Mouse (Mus musculus) mouse trophoblast stem cell (cell line): ENCODE measurements around the gene Minos1.

Source experiments
- in situ Hi-C, 2 experiments: fragments of 300-500 bp; cut with MseI, MboI; formaldehyde crosslinking; loops; 2 replicates in 1 of 2; 3 replicates in 1 of 2; pipeline ENCODE4 v1.15.1; 2025

Gene Minos1

GRCm38 (mm10) chr4:139130701-139131549 is at the start of gene Minos1:
Gene Minos1 (minus strand): TSS chr4:139131113.
- in situ Hi-C loops, result no loop called here

GRCm38 (mm10) chr4:139179731-139180625 is 49.1 kb upstream of the Minos1 start:
- in situ Hi-C loops, result no loop called here

GRCm38 (mm10) chr4:139179218-139179617 is 48.3 kb upstream of the Minos1 start:
- in situ Hi-C loops, result no loop called here

DNA sequence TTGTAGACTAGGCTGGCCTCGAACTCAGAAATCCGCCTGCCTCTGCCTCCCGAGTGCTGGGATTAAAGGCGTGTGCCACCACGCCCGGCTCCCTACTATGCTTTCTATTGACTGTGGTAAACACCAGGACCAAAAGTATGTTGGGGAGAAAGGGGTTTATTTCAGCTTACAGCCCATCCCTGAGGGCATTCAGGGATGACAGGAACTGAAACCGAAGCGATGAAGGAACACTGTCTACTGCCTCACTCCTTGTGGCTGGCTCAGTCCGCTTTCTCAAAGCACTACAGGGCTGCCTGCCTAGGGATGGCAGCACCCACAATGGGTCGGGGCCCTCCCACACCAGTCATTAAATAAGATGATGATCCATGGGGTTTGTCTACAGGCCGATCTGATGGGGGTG is 47.5 kb upstream of the Minos1 start:
- in situ Hi-C loops, result no loop called here

DNA sequence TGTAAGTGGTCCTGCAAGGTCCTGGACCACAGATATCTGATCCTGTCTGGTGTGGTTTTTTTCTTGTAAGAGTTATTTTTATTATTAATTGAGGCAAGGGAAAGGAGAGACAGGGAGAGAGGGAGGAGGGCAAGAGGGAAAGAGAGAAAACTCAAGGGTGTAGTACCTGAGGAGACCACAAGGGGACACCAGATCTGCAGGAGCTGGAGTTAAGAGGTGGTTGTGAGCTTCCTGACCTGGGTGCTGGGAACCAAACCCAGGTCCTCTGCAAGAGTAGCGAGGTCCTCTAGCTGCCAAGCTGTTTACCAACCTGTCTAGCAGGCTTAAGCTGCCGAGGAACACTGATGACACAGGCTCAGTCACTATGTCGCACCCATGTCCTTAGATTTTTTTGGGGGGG is 47.0 kb upstream of the Minos1 start:
- in situ Hi-C loops, result no loop called here

- in situ Hi-C loops, result no loop called here
These were observed 45.1 kb upstream of the Minos1 start for GRCm38 (mm10) chr4:139176023-139176422.

GRCm38 (mm10) chr4:139175061-139175971 is 44.4 kb upstream of the Minos1 start:
- in situ Hi-C loops, result no loop called here

GRCm38 (mm10) chr4:139169748-139170279 is 38.9 kb upstream of the Minos1 start:
- in situ Hi-C loops, result no loop called here

- in situ Hi-C loops, result no loop called here
These were observed 38.3 kb upstream of the Minos1 start for GRCm38 (mm10) chr4:139168985-139169747.

DNA sequence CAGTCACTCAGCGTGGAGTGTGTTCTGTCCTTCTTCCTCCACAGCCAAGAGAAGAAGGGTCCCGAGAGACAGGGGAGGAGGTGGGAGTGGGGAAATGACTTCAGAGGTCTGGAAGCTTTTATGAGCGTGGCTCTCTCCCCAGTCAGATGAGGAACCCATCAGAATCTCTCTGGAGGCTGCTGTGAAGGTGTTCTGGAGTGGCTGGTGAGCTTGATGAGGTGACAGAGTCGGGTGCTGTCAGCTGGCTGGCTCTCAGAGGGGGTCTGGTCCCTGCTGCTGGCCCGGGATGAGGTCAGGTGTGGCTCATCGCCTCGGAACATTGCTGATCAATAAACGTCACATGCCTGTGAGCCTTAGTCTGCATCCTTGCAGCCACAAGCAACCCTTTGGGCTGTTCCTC is 36.2 kb upstream of the Minos1 start:
- in situ Hi-C loops, result no loop called here

- in situ Hi-C loops, result no loop called here
These were observed 35.3 kb upstream of the Minos1 start for GRCm38 (mm10) chr4:139166244-139166643.

- in situ Hi-C loops, result no loop called here
These were observed 34.3 kb upstream of the Minos1 start for GRCm38 (mm10) chr4:139165259-139165658.

DNA sequence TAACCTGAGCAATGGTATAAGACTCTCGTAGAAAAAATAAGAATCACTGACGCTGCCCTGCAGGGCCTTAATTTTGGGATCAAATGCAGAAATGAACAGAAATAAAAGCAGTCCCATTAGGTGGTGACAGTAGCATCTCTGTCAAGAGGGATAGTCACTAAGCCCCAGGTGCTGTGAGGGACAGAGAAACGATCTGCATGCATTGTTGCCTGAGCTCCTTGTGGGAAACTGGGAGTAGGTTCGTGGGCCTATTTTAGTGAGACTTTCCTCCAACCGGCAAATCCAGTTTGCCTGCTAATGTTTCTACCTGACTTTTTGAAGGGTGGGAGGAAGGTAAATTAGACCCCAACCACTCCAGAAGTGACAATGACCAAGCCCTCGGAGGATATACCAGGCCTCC is 33.2 kb upstream of the Minos1 start:
- in situ Hi-C loops, result no loop called here

DNA sequence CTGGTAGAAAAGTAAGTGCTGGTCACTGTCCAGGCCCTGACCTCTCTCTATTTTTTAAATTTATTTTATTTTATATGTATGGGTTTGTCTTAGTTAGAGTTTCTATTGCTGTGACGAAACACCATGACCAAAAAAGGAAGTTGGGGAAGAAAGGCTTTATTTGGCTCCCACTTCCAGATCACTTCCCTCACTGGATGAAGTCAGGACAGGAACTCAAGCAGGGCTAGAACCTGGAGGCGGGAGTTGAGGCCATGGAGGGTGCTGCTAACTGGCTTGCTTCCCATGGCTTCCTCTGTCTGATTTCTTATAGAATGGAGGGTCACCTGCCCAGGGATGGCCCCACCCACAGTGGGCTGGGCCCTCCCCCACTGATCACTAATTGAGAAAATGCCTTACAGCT is 30.2 kb upstream of the Minos1 start:
- in situ Hi-C loops, result no loop called here

DNA sequence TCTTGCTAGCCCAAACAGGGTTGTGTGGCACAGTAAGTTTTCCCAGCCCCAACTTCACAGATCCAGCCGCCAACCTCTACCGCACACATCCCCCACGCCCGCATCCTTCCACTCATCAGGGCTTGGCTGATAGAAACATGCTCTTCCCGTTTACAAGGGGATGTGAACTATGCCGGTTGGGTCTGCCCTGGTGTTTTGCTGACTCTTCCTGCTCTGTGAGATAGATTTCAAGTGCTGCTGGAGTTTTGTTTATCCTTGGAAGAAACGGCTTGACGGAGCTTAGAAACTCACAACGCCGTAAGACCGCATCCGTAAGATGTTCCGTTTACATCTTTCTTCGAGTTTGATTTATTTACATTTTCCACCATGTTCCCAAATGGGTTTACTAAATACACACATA is 27.4 kb upstream of the Minos1 start:
- in situ Hi-C loops, result no loop called here

GRCm38 (mm10) chr4:139156538-139156937 is 25.6 kb upstream of the Minos1 start:
- in situ Hi-C loops, result no loop called here

DNA sequence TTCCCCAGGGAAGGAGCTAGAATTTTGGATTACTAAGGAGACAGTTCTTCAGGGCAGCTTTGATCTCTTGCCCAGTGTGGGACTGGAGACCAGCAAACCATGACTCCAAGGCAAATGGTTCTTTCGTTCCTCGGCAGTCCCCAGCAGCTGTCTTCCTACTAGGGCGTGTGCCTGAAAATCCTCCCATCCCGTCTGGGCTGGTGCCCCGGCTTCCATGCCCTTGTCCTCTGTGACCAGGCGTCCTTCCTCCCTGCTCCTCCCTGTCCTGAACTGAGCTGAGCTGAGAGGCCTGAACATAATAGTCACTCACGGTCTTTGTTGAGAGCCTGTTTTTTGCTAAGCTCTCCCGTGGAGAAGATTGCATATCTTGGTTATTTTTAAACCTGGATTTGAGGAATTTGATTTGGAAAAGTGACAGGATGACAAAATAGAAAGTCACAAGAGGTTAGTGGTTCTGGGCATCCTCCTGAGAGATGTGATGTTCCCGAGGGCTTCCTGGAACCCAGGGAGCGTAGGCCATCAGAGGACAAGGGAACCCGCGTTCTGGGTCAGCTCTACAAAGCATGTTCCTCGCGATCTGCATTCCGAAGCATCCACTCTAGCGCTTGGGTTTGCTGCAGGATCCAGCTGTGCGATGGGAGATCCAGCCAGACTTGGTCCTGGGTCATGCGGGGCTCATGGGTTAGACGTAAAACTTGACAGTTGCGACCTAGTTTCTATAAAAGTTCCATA is 23.8 kb upstream of the Minos1 start:
- in situ Hi-C loops, result no loop called here

- in situ Hi-C loops, result no loop called here
These were observed 20.5 kb upstream of the Minos1 start for GRCm38 (mm10) chr4:139151370-139151769.

DNA sequence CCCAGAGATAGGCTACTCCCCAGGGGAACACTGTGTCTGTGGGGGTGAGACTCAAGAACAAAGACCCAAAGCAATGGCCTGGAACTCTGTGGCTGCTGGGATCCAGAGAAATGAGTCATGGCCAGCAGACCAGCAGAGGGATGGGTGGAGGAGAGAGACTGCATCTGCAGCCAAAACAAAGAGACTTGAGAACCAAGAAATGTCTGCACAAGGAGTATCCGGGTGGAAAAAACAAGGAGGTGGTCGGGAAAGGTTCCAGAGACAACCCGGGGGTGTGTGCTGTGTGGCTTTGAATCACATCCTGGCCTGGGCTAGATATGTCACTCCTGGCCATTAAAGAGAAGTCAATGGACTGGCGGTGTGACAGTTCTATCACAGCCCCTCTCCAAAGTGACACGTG is 15.8 kb upstream of the Minos1 start:
- in situ Hi-C loops, result no loop called here

- in situ Hi-C loops, result no loop called here
These were observed 14.2 kb upstream of the Minos1 start for GRCm38 (mm10) chr4:139145156-139145555.
